Mouse (Mus musculus) c-Kit-positive CD71-positive TER-119-negative erythroid progenitor cells, embryonic 14.5 days (primary cell): Measurements from ENCODE around the gene Tec.

Source experiments
- DNase-seq: peaks from one replicate; pipeline ENCODE4 v3.0.0-alpha.2; 2013; ENCODE audit warnings: low read depth

The Tec gene

DNA sequence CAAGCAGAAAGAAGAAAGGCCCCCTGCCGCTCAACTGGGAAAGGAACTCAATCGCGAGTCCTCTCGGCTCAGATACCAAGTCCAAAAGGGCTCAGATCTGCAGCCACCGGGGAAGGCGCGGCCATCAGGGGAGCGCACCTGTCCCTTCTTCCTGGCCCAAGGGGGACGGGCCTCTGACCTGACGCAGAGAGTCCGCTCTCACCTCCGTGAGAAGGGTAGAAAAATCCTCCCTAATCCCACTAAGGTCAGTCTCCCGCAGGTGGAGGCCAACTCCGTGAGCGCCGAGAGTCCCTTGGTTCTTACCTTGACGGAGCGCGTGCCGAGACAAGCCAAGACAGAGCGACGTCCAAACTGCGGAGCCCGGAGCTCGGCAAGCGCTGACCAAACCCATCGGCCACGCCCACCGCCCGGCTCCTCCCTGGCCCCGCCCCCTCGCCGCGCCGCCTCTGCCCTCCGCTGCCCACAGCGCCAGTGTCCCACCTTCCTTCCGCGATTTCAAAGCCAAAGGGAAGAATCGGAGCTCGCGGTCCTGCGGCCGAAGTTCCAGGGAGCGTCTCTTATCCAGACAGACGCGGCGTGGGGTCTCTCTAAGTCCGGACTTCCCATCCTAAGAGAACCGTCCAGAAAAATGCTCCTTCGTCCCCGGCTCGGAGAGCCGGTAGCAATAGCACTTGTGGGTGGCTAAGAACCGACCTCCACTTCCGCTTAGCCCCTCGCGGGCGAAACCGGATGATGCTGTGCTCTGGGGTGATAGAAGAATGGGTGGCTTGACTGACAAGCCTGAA is at the start of gene Tec:
Tec (minus strand) TSS at position 393 of the 785 bp plus-strand sequence.
- peak; percentile 47 for DNase-seq

DNA sequence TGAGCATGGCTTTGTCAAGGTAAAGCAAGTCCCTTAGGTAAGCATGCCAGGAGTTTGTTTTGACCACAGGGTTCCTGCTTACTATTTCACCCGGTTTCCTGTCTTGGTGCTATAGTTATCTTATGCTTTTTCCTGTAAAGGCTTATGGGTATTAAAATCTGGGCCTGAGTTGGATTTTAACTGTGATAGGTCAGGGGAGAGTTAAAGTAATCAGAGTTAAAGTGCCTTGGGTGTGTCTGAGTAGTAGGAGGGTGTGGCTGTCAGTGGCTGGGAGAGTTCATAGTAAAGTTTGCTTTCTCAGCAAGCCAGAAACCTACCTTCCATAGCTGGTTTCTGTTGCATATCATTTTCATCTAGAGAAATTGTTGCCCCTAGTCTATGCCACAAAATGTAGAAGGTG is 48.6 kb upstream of the Tec start:
- no peak for DNase-seq

DNA sequence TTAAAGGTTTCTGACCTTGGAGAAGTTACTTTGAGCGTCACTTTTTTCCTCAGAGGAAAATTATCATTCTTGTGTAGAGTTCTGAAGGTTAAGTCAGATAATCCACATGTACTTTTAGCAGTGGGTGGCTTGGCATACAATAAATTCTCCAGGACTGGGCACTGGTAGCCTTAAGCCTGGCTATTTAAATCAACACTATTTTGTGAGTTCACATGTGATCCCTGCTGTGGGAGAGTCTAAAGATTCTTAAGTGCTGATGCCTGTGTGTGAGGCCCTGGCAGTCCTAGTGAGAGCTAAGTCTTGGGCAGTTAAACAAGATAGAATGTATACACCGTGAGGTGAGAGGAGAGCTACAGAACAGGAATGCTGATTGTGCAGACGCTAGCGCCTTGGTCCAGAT is 47.8 kb upstream of the Tec start:
- DNase-seq: no peak

DNA sequence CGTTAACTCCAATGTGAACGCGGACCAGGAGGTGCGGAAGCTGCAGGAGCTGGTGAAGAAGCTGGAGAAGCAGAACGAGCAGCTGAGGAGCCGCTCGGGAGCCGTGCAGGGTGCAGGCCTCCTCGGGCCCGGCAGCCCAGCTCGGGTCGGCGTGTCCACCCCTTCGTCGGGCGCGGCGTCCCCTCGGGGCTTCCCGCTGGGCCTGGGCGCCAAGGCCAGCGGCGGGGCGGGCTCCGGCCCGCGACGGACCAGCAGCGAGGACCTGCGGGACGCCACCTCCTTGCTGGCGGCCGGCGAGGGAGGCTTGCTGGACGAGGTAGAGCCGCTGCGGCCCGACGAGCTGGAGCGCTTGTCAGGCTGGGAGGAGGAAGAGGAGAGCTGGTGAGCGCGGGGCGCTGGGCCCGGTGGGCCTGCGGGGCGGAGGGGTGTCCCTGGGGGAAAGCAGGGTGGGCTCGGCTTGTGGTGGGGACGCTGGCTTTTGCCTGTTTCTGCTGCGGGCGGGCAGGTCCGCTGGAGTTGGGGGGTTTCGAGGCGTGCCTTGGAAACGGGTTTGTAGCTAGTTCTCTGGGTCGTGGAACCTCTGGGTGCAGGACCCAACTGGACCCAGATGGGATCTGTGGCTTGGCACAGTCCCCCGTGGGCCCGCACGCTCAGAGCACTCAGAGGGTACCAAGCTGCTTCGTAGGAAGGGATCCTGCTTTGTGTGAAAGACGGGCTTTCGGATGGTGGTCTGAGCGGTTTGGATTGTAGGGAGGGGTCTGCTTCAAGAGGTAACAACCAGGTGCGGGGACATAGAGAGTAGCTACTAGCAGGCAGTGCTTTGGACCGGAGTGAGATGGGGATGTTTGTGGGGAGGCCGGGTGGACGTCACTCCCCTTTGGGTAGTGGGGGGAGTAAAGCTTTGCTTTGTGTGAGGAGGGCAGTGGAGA is 46.6 kb upstream of the Tec start:
- no peak for DNase-seq

DNA sequence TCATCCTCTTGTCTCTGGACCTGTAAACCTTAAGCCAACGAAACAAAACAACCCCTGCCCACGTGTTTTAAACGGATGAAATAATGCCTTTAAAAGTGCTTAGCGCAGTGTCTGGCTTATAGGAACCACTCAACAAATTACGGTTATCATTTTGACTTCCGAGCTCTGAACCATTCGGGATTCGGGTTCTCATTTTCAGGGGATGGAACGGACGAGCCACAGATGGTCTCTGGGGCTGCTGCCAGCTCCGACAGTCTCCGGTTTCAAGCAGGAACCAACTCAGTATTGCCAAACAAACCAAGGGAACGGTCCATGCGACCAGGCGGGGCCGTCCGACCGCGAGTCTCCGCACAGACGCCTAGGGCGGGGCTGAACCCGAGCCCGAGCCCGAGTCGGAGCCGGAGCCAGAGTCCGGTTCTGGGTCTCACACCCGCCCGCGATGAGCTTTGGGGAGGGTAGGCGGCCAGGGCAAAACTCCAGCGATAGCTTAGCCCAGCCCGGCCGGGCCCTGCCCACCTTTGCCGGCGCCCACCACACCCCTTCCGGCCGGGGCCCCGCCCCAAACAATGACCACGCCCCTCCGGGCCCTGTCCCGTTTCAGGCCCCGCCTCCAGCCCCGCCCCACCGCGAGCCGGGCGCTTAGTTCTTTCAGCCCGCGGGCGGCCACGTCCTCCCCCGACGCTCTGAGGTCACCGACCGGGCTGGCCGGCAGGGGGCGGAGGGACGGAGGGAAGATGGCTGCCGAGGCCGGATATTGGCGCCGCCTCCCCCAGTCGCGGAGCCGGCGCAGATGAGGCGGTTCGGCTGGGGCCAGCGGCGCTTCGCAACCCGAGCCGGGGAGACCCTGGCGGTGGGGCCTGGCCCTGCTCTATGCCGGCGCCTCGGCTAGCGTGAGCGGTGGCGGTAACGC is 45.6 kb upstream of the Tec start, which contains the start of gene Slain2:
Slain2 (plus strand) TSS at position 657 of the 910 bp plus-strand sequence.
- DNase-seq: peak; percentile 92

DNA sequence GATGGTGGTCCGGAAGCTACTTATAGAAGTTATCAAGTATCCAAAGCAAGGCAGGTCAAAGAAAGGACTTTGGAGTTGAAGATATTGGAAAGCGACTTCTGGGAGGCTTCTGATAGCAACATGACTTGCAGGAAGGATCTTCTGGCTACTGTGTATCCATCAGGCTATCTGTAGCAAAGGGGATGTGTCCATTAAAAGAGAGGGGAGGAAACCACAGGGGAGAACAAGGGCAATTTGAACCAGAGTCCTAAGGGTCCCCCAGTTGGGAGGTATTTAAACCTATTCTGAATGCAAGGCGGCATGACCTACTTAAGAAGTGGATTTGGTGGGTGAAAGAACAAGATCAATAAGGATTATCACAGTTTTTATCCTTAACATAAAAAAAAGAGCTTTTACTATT is 43.0 kb upstream of the Tec start:
- DNase-seq: no peak

DNA sequence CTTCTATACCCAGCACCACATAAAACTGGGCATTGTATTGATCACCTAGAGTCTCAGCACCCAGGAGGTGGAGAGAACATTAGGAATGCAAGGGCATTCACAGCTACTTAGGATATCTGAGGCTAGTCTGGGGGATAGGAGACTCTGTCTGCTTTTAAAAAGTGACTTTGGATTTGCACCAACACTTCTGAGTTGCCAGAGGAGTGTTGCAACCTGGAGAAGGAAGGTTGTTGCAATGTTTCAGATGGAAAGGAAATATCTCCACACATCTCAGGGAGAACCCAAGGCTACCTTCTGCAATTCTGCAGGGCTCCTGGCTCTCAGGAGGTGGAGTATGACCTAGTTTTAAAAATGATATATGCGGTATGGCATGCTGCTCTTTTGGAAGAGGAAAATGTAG is 42.1 kb upstream of the Tec start:
- no peak for DNase-seq

DNA sequence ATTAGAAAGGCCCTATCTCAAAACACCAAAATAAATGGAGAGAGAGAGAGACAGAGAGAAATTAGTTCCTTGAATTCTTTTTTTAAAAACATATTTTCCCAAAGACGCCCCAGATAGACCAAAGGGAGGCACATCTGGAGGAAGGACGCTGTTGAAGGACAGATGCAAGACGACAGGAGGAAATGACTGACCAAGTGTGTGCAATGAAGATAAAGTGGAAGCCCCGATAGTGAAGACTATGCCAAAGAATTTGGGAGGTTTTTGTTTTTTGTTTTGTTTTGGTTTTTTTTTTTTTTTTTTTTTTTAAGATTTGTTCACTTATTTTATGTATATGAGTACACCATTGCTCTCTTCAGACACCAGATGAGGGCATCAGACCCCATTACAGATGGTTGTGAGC is 41.1 kb upstream of the Tec start:
- DNase-seq: no peak

DNA sequence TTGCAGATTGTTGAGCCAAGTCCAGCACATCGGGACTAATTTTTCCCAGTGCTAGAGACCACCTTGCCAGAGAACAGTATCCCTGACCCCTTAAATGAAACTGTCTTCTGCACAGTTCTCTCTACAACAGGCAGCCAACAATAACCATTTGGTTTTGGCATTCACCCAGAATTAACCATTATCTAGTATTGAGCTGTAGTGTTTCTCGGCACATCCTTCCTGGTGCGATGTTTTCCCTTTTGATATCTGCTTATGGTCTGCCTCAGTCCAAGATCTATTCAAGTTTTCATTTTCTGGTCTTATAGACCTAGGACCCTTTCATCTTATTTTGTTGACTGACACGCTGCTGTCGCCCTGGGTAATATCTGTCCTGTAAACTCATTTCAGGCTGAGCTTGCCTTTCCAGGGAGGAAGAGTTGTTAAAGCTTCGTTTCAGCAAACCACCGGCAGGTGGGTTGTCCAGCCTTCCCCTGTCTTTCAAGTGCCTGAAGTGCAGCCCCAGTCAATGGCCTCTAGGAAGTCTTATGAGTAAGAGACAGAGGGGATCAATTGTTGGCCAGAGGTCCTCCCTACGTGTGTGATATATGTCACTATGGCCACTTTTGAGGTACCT is 40.1 kb upstream of the Tec start:
- DNase-seq: no peak

DNA sequence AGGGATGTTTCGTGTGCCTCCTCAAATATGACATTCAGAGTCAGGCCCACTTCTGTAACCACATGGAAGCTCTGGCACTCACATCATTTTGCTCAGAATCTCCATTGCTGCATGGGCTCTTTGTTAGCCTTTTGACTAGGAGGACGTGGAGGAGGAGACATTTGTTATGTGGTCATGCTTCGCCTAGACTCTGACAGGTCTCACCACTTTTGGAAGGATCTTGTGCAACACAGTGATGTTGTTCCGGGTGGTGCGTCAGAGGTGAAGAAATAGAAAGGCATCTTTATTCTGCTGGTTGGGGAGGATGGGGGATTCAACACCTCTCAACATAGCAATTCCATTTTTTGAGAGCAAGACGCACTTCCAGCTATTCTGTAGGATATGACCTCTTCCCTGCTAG is 39.1 kb upstream of the Tec start:
- DNase-seq: no peak

DNA sequence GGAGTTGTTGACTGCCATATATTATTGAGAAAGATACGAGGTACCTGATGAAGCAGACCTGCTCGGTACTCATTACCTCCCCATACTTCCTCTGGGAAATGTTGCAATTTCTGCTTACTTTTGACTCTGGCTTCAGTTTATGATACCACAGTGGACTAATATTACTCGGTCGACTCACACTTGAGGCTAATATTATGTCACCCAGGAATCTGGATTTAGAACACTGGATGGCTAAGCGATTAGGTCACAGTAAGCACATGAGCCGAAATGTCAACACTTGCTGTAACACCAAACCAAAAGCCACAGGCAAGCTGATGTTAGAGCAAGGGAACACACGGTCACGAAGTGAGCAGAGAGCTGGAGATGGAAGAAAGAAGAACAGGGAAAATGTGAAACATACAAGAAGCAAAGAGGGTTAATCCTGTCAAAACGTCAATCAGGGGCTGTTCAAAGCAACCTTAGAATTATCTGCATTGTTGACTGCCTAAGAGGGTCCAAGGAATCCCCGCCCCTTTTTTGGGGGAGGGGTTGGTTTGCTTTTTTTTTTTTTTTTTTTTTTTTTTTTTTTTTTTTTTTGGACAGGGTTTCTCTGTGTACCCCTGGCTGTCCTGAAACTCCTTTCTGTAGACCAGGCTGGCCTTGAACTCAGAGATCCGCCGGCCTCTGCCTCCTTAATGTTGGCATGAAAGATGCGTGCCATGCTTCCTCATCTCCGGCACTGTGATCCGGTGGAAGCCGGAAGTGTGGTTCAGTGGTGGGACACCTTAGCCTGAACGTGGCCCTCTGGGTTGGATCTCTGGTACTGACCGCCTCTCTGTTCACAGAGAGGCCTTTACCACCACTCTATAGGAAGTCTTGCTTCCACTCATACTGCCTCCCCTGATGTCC is 36.9 kb upstream of the Tec start:
- no peak for DNase-seq

DNA sequence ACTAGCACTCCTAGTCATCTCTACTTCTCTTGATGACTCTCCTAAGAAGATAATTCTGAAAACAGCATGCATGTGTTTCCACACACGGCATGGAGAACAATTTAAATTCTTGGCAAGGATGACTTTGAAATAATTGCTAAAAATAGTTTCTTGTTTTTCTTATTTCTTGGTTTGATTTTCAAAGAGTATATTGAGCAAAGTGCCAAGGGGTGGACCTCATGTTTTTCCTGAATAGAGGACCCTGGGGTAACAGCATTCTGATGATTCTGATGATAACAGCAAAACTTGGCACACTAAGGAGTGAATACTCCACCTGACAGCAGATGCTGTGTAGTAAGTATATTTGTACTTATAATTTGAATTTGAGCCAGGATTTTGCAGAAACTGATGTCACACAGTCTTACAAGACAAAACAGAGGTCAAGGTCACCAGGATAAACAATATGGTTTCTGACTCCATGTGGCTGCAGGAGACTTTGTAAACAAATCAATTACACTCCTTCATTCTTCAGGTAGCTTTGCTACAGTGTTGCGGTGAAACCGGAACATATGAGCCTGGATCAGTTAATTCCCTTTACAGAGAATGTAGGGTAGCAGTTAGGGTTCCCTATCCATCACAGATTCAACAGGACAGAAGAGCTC is 34.7 kb upstream of the Tec start:
- DNase-seq: no peak

DNA sequence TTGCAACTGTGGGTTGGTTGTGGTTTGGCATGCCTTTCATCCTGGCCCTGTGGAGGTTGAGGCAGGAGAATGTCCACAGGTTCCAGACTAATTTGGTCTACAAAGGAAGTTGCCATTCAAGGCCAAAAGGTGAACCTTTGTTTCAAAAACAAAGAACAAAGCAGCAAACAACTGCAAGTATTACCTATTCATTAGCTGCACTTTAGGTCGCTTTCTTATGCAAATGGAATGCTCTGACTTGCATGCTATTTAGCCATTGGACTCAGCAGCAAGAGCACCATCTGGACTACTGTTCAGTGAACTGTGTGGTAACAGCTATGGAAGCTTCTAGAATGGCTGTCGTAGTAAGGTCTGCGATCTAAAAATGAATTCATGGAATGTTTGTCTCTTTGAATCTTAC is 34.0 kb upstream of the Tec start:
- no peak for DNase-seq

DNA sequence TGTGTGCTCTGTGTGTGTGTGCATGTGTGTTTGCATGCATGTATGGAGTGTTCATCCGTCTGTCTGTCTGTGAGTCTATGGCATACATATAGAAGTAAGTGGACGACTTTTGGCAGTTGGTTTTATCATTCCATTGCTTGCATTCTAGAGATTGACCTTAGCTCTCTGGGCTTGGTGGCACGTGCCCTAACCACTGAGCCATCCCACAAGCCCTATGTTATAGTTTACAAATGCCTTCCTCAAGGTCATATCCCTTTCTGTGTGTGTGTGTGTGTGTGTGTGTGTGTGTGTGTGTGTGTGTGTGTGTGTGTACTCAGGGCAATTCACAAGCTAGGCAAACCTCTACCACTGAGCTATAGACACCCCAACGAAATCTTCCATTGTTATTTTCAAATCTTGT is 33.6 kb upstream of the Tec start:
- DNase-seq: no peak

DNA sequence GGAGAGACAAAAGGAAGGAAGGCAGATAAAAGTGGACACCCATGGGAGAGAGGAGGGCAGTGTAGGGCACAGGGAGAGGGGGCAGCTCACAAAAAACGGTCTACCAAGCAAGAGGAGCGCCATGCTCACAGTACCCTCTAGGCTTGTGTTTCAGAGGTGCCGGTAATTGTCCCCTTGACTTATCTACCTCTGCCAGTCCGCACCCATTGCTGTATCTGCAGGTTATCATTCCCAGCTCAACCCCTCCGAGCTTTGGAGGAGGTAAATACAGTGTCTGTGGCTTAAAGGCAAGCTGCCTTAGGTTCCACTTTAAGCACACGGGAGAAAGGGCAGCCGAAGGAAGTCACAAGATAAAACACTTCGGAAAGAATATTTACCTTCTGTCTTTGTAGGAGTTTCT is 31.0 kb upstream of the Tec start:
- no peak for DNase-seq

DNA sequence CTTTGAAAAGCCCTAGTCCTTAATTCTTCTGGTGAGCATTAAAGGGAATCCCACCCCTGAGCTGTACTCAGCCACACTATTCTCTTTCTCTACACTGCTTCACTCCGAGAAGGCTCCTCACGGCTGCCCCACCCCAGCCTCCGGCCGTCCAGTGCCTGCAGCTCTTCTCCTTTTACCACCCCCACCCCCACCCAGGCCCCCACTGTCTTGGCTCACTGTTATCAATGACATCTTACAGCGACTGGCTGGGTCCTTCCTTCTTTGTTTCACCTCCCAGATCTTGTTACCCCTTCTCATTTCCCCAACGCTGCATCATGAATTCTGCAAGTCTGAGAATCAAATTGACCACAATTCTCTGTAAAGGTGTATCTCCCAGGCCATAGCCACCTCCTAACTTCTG is 29.7 kb upstream of the Tec start:
- no peak for DNase-seq

DNA sequence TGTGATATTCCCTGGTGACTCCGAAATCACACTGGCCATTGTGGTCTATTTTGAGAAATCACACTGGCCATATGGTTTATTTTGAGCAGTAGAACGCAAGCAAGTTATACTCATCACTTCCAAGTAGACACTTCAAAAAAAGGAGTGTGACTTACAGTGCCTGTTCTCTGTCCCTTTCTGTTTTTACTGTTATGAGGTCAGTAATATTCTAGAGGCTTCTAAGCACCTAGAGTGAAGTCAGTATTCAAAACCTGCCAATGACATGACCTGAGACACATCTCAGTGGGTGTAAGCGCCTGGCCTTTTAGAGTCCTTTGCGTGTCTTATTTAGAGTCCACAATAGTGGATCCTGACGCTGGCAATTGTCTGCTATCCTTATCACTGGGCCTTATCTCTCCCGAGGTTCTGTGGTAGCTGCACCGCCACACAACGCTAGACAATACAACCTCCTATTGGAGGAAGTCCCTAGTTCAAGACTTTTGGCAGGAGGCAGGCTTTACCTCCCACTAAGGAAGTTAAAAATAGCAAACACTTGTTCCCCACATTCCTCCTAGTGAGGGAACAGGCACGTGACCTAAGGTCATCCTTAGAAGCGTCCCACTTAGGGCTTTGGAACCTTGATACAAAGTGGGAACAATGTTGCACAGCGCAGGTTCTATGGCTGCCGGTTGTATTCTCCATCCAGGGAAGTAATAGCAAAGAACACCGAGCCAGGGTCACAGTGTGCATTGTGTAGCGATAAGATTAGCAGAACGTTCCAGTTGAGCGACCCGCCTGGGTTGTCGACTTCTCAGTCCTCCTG is 28.4 kb upstream of the Tec start:
- DNase-seq: no peak

DNA sequence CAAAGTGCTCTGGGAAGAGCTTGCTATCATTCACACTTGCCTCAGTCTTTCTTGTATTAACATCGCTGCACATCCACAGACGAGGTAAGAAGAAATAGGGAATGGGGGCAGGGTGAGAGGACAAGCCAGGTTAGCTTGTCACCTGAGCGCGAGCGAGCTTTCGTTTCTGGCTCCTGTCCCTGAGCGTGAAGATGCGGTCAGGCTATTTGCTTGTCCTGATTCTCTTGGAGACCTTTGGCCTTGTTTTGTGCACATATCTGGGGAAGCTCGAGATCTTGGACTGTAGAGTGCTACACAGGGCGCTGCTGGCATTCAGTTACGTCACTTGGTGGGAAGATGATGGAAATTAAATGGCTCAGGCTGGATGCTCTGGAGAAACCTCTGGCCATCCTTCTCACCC is 27.0 kb upstream of the Tec start:
- DNase-seq: no peak

DNA sequence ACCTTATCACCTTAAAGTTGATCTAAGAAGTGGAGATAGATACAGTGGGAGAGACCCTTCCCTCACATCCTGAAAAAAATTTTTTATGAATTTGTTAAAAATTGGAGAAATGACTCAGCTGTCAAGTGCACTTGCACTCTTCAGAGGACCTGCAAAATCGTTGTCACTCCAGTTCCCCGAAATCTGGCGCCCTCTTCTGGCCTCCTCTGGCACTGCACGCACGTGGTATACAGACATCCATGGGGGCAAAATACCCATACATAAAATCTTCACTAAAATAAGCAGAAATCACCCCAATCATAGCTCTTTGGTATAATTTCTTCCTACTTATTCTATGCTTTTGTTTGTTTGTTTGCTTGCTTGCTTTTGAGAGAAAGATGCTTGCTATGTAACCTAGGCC is 25.7 kb upstream of the Tec start:
- DNase-seq: no peak
